Mouse (Mus musculus): Measurements from ENCODE around the gene Rnf183.

- TF ChIP-seq CTCF (IDR thresholded peaks at IDR 0.05; ENCODE audit: extremely low read depth, insufficient read depth, insufficient read length, insufficient replicate concordance) = no peak
- TF ChIP-seq POLR2A (IDR thresholded peaks at IDR 0.05; ENCODE audit: low read depth, low read length) = no peak
Measured at GRCm38 (mm10) chr4:62379724-62380381, 55.2 kb downstream of the Rnf183 start.
